Mouse (Mus musculus) ES-Bruce4 (cell line): Measurements from ENCODE around the gene Mdga1.

Experiments
- CTCF ChIP-seq: IDR thresholded peaks from one replicate; pipeline ENCODE4 v1.8.1; 2011; ENCODE audit warnings: low read depth, low read length
- EP300 ChIP-seq: IDR thresholded peaks from 2 replicates; pipeline ENCODE4 v1.6.1; 2011; ENCODE audit warnings: low read depth, low read length; ENCODE audit not compliant: insufficient read depth
- POLR2A ChIP-seq: IDR thresholded peaks from one replicate; pipeline ENCODE4 v1.8.1; 2011; ENCODE audit warnings: low read length; ENCODE audit not compliant: insufficient read depth

- TF ChIP-seq CTCF (no peak), POLR2A (no peak), EP300 (no peak)
Measured at GRCm38 (mm10) chr17:29965506-29965905, 4.4 kb downstream of the Mdga1 start.
